Mouse (Mus musculus): ENCODE results near the gene Timm22.
A peak's percentile ranks its signal among the peaks of the same experiment; 100 is the strongest.

Gene Timm22

DNA sequence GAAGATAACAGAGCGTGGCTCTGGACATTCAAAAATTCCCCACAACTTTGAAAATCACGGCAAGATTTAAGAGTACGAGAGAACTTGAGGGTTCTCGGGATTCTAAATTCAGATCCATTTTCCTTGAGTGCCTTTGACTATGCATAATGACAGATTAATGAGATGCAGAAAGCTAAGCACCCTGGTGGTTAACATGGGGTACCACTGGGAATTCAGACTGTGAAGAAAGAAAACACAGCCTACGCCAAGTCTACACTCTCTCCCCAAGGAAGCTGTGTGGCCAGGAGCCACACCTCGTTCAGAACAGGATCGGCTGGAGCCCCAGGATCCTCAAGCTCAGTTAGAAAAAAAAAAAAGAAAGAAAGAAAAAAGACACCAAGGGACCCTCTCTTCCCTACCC lies 14.2 kb upstream of the Timm22 start:
- DNase-seq: no peak

DNA sequence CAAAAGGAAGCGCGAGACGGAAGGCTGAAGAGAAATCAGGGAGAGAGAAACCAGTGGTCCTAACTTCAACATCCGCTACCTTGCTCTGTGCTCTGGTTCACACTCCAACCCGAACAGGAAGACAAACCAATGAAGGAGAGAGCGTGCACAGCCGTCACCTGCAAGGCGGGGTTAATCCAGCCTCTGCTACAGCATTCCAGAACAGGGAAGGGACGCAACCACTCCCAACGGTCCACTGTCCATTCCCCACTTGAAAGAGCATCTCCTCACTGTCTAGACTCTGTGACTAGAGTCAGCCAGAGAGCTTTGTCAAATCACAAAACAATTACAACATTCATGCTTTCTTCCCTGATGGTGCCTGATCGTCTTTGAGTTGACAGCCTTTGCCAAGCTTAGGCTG lies 13.8 kb upstream of the Timm22 start:
- DNase-seq: no peak

GRCm38 (mm10) chr11:76397650-76398311 lies 9.0 kb upstream of the Timm22 start:
- peak; percentile 76 to 80 for DNase-seq

GRCm38 (mm10) chr11:76398312-76398797 lies 8.4 kb upstream of the Timm22 start:
- DNase-seq: peak in 1 of 2 experiments; percentile 71

DNA sequence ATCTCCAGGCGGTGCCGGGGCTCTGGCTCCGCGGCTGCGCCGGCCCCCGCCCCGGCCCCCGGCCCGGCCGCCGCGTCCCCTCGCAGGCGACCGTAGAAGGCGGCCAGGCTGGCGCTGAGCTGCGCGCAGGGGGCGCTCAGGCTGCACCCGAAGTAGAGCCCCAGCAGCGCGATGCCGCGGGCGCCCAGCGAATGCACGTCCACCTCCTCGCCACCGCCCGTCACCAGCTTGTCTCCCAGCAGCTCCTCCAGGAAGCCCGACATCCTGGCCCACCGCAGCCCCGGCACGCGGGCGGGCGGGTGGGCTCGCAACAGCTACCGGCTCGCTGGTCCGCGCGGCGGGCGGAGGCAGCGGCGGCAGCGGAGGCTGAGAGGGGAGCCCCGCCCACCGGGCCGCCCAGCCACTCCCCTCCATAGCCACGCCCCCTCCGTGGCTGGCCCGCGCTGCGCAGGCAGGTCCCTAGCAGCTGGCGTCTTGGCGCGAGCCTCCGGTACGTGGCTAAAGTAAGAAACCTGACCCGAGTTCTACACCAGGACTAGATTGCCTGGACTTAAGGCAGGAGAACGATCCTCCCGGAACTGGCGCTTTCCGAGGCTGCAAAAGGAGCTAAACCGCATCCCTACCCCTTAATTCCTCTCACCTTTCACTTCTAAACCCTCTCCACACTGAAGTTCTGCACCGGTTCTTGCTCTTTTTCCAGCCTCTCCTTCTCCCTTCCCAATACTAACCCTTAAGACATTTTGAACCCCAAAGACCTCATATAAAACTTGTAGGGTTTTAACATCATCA lies 7.8 kb upstream of the Timm22 start, which contains the start of gene Nxn:
Gene Nxn, minus strand, starts transcription at position 343 of the 789 bp plus-strand sequence.
- peak; percentile 96 to 97 for DNase-seq

GRCm38 (mm10) chr11:76399587-76400330 lies 7.0 kb upstream of the Timm22 start:
- DNase-seq: peak; percentile 56 to 73

- no peak for DNase-seq
These were observed 5.4 kb upstream of the Timm22 start for GRCm38 (mm10) chr11:76401398-76401797.

- no peak for DNase-seq
These were observed 1.6 kb upstream of the Timm22 start for GRCm38 (mm10) chr11:76405113-76405512.

DNA sequence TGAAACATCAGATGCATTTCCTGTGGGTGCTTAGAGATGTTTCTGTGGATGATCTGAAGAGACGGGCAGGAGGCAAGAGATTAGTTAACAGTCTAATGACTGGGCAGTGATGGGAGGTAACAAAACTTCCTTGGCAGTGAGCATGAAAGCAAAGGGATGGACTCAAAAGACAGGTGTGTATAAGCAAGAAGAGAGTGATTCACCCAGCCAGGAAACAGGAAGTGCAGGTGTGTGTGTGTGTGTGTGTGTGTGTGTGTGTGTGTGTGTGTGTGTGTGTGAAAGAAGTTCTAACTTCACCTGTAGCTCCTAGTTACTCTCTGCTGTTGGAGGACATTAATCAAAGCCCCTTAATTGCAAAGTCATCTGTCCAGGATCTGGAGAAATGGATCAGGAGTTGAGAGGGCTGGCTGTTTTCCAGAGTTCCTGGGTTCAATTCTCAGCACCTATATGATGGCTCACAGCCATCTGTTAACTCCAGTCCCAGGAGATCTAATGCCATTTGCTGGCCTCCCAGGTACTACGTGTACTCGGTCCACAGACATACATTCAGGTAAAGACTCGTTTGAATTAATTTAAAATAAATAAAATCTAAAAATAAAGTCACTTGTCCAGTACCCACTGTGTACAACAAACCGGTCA lies 1.0 kb upstream of the Timm22 start:
- DNase-seq: no peak

GRCm38 (mm10) chr11:76410826-76411225 lies 4.1 kb downstream of the Timm22 start:
- peak; percentile 75 to 78 for DNase-seq

DNA sequence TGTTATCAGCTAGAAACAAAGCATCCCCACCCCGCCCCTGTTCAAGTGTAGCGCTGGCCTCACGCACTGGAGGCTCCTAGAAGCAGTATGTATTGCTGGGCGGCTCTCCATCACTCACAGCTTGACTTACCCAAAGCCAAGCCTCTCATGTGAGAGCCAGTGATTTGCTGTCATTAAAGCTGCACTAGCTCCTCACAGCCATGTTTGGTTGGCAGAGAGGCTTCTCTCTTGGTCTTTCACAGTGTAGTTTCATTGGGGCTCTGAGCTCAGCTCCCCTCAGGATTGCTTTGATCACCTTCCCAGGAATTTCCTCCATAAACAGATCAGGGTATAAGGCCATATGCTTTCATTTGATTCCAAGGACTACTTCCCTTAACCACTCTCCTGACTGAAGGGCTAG lies 6.5 kb downstream of the Timm22 start:
- no peak for DNase-seq

GRCm38 (mm10) chr11:76415001-76415400 lies 8.2 kb downstream of the Timm22 start:
- no peak for DNase-seq

- no peak for DNase-seq
These were observed 9.2 kb downstream of the Timm22 start for GRCm38 (mm10) chr11:76415985-76416384.

GRCm38 (mm10) chr11:76418423-76418822 lies 11.7 kb downstream of the Timm22 start:
- no peak for DNase-seq

DNA sequence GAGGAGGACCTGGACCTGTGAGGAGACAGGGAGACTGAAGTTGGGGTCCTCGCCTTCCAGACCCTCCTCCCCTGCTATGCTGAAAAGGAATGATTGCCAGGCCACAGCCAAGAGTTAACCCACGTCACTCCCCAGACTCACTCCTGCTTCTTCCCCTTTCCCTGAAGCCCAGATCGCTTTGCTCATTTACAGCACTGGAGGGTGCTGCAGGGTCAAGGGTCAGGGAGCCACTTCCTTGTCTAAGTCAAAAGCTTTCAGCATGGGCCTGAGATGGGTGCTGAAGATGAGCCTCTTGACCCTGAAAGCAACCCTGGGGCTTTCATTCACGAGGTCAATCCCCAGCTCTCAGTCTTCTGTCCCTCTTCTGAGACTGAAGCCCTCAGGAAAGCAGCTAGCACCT lies 12.4 kb downstream of the Timm22 start:
- peak; percentile 47 to 57 for DNase-seq

- DNase-seq: peak in 1 of 2 experiments; percentile 37
These were observed 14.1 kb downstream of the Timm22 start for GRCm38 (mm10) chr11:76420896-76421295.

DNA sequence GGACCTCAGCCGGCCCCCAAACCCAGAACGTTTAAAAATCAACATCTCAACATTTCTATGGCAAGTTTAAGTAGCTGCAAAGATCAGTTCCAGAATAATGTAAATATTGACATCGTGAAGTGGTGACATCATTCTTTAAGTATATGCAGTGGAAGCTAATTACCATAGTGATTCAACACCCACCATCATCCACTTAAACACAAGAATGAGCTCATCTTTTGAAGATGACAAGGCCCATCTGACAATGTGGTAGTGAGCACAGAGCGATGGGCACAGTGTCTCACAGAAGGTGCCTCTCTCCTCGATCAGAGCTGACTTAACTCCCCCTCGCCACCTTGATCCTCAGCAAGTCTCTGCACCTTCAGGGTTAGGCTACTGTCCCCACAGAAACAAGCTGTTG lies 19.0 kb downstream of the Timm22 start:
- DNase-seq: no peak

- DNase-seq: no peak
These were observed 21.0 kb downstream of the Timm22 start for GRCm38 (mm10) chr11:76427781-76428180.

DNA sequence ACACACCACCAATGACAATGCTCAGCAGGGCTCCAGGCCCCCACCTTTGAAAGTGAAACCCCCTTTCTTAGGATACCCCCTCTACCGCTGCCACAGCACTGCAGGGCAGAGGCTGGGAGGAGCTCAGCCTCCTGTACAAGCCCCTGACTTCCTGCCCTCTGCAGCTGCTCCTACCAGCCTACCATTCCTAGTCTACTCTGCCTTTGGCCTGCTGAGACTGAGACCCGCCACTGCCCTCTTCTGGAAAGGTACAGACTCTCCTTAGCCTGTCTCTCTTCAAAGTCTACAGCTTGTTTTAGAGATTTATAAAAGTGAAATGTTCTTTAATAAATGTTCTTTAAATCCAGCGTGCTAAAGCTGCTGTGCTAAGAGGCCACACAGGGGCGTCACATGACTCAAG lies 22.3 kb downstream of the Timm22 start:
- peak; percentile 22 to 41 for DNase-seq

- DNase-seq: no peak
These were observed 22.8 kb downstream of the Timm22 start for GRCm38 (mm10) chr11:76429556-76429955.

DNA sequence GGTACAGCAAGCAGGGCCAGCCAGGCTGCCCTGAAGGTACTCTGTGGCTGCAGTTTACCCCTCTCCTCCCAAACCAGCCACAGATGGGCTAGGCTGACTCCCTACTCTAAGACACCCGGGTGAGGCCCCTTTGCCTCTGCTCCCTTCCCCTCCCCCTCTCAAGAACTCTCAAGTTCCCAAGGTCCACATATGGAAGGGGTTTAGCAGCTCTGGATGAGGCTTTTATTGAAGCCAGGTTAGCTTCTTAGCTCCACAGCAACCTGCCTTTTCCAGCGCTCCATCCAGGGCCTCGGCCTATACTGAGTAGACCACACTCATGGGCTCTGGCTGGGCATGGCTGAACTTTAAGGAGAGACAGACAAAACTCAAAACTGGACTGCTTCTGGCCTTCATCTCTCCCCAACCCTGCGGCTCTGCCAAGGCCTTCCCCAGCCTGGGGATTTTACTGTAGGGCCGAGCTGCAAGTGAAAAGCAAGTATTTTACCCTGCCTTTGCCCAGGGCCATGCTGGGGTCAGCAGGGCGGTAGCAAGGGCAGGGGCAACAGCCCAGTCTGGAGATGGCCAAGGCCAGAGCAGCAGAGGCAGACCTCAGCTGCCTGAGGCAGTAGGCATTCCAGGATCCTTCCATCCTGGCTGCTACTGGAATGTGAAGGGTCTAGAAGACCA lies 23.3 kb downstream of the Timm22 start:
- no peak for DNase-seq

- DNase-seq: no peak
These were observed 29.3 kb downstream of the Timm22 start for GRCm38 (mm10) chr11:76436009-76436408.

All from kidney, postnatal 4 days (tissue).